Mouse (Mus musculus): ENCODE results near the gene Ccdc85c. TPM values are rescaled to one million over a fixed set of nuclear protein-coding genes. Genes with fewer than 3 reads are reported as not detected.

Gene Ccdc85c
- polyA plus RNA-seq, 1 experiment: 75.0 TPM

GRCm38 (mm10) chr12:108241626-108242025 lies 33.6 kb downstream of the Ccdc85c start:
- no peak overlapping the region for H3K4me3 ChIP-seq (replicated peaks; ENCODE audit: insufficient read depth, low read depth, low read length)
- DNase-seq: no peak
- H3K27me3 ChIP-seq (ENCODE audit: control insufficient read depth, insufficient read depth, low read length): no peaks in the 10 kb centered on the region
- TF ChIP-seq POLR2A (IDR thresholded peaks at IDR 0.05; ENCODE audit: borderline replicate concordance, insufficient read depth, low read length) (no peak), CTCF (IDR thresholded peaks at IDR 0.05; ENCODE audit: borderline replicate concordance, insufficient read depth, low read depth, low read length) (0 out of 2 replicates have a peak, but pooled peaks have one; percentile 12)
- H3K27ac ChIP-seq (ENCODE audit: insufficient read depth, low read length): peak overlapping the region; percentile 60
- H3K4me1 ChIP-seq (ENCODE audit: control insufficient read depth, insufficient read depth, low read length): peaks cover 98% of the 10 kb centered on the region
- WGBS: 39% methylated on average over 6 of the region's 6 CpGs

GRCm38 (mm10) chr12:108240953-108241588 lies 34.2 kb downstream of the Ccdc85c start:
- WGBS: 5% methylated on average over 21 of the region's 21 CpGs
- Histone ChIP-seq H3K4me3 (replicated peaks; ENCODE audit: insufficient read depth, low read depth, low read length) (no peak overlapping the region), H3K27me3 (ENCODE audit: control insufficient read depth, insufficient read depth, low read length) (no peaks in the 10 kb centered on the region), H3K27ac (ENCODE audit: insufficient read depth, low read length) (peak overlapping the region; percentile 60), H3K4me1 (ENCODE audit: control insufficient read depth, insufficient read depth, low read length) (peaks cover 98% of the 10 kb centered on the region)
- TF ChIP-seq CTCF (IDR thresholded peaks at IDR 0.05; ENCODE audit: borderline replicate concordance, insufficient read depth, low read depth, low read length) (no peak), POLR2A (IDR thresholded peaks at IDR 0.05; ENCODE audit: borderline replicate concordance, insufficient read depth, low read length) (no peak)
- peak; percentile 76 to 78 for DNase-seq

- Histone ChIP-seq H3K4me3 (replicated peaks; ENCODE audit: insufficient read depth, low read depth, low read length) (no peak overlapping the region), H3K4me1 (ENCODE audit: control insufficient read depth, insufficient read depth, low read length) (peaks cover 96% of the 10 kb centered on the region), H3K27me3 (ENCODE audit: control insufficient read depth, insufficient read depth, low read length) (no peaks in the 10 kb centered on the region), H3K27ac (ENCODE audit: insufficient read depth, low read length) (peak overlapping the region; percentile 60)
- WGBS: 61% methylated on average over 13 of the region's 13 CpGs
- DNase-seq: no peak
- no peak for TF ChIP-seq POLR2A (IDR thresholded peaks at IDR 0.05; ENCODE audit: borderline replicate concordance, insufficient read depth, low read length)
- no peak for TF ChIP-seq CTCF (IDR thresholded peaks at IDR 0.05; ENCODE audit: borderline replicate concordance, insufficient read depth, low read depth, low read length)
Observed at GRCm38 (mm10) chr12:108240401-108240890, 34.8 kb downstream of the Ccdc85c start.

- 14% methylated on average over 5 of the region's 5 CpGs for WGBS
- H3K4me3 ChIP-seq (replicated peaks; ENCODE audit: insufficient read depth, low read depth, low read length): no peak overlapping the region
- no peaks in the 10 kb centered on the region for H3K27me3 ChIP-seq (ENCODE audit: control insufficient read depth, insufficient read depth, low read length)
- TF ChIP-seq CTCF (IDR thresholded peaks at IDR 0.05; ENCODE audit: borderline replicate concordance, insufficient read depth, low read depth, low read length): no peak
- no peak for TF ChIP-seq POLR2A (IDR thresholded peaks at IDR 0.05; ENCODE audit: borderline replicate concordance, insufficient read depth, low read length)
- H3K4me1 ChIP-seq (ENCODE audit: control insufficient read depth, insufficient read depth, low read length): peaks cover 94% of the 10 kb centered on the region
- DNase-seq: peak; percentile 80 to 88
- peak overlapping the region; percentile 49 for H3K27ac ChIP-seq (ENCODE audit: insufficient read depth, low read length)
Observed at GRCm38 (mm10) chr12:108239441-108239840, 35.8 kb downstream of the Ccdc85c start.

- H3K27ac ChIP-seq (ENCODE audit: insufficient read depth, low read length): no peak overlapping the region
- no peaks in the 10 kb centered on the region for H3K27me3 ChIP-seq (ENCODE audit: control insufficient read depth, insufficient read depth, low read length)
- peaks cover 92% of the 10 kb centered on the region for H3K4me1 ChIP-seq (ENCODE audit: control insufficient read depth, insufficient read depth, low read length)
- 62% methylated on average over 17 of the region's 17 CpGs for WGBS
- TF ChIP-seq CTCF (IDR thresholded peaks at IDR 0.05; ENCODE audit: borderline replicate concordance, insufficient read depth, low read depth, low read length): no peak
- no peak for TF ChIP-seq POLR2A (IDR thresholded peaks at IDR 0.05; ENCODE audit: borderline replicate concordance, insufficient read depth, low read length)
- no peak for DNase-seq
- H3K4me3 ChIP-seq (replicated peaks; ENCODE audit: insufficient read depth, low read depth, low read length): no peak overlapping the region
Observed at GRCm38 (mm10) chr12:108238395-108239035, 36.7 kb downstream of the Ccdc85c start.

- no peak for DNase-seq
- no peaks in the 10 kb centered on the region for H3K27me3 ChIP-seq (ENCODE audit: control insufficient read depth, insufficient read depth, low read length)
- H3K4me1 ChIP-seq (ENCODE audit: control insufficient read depth, insufficient read depth, low read length): peaks cover 92% of the 10 kb centered on the region
- no peak overlapping the region for H3K4me3 ChIP-seq (replicated peaks; ENCODE audit: insufficient read depth, low read depth, low read length)
- peak overlapping the region; percentile 14; the same call in 1 of the 2 replicates for H3K27ac ChIP-seq (ENCODE audit: insufficient read depth, low read length)
- TF ChIP-seq CTCF (IDR thresholded peaks at IDR 0.05; ENCODE audit: borderline replicate concordance, insufficient read depth, low read depth, low read length) (no peak), POLR2A (IDR thresholded peaks at IDR 0.05; ENCODE audit: borderline replicate concordance, insufficient read depth, low read length) (no peak)
- WGBS: 41% methylated on average over 6 of the region's 6 CpGs
Observed at GRCm38 (mm10) chr12:108237300-108238006, 37.8 kb downstream of the Ccdc85c start.

- DNase-seq: no peak
- TF ChIP-seq CTCF (IDR thresholded peaks at IDR 0.05; ENCODE audit: borderline replicate concordance, insufficient read depth, low read depth, low read length): no peak
- TF ChIP-seq POLR2A (IDR thresholded peaks at IDR 0.05; ENCODE audit: borderline replicate concordance, insufficient read depth, low read length): no peak
- no peak overlapping the region for H3K27ac ChIP-seq (ENCODE audit: insufficient read depth, low read length)
- peaks cover 92% of the 10 kb centered on the region for H3K4me1 ChIP-seq (ENCODE audit: control insufficient read depth, insufficient read depth, low read length)
- 66% methylated on average over 18 of the region's 18 CpGs for WGBS
- H3K27me3 ChIP-seq (ENCODE audit: control insufficient read depth, insufficient read depth, low read length): no peaks in the 10 kb centered on the region
- no peak overlapping the region for H3K4me3 ChIP-seq (replicated peaks; ENCODE audit: insufficient read depth, low read depth, low read length)
Observed at GRCm38 (mm10) chr12:108235976-108236555, 39.2 kb downstream of the Ccdc85c start.

All from cerebellum, adult 2 months (tissue).